Mouse (Mus musculus) hindbrain, embryonic 13.5 days (tissue): ENCODE data around the gene Vmn2r31. TPM values are rescaled to one million over a fixed set of nuclear protein-coding genes. Genes with fewer than 3 reads are reported as not detected.
"Not testable (repeated sequence)": the region's sequence is repeated elsewhere in the genome, so short reads cannot be mapped to it uniquely, and the experiment has no call there.

ENCODE experiments used
- ATAC-seq: fragments of 200-750 bp; cut with Nextera tagmentation; 2 replicates; pipeline ENCODE4 v1.8.0; 2017; ENCODE audit warnings: moderate TSS enrichment; ENCODE audit not compliant: low FRiP score
- H3K27ac ChIP-seq: fragments of 300-500 bp; sonication (generic); 2 replicates; pipeline ENCODE4 v1.5.1; 2015; ENCODE audit warnings: inconsistent platforms, mild to moderate bottlenecking, moderate library complexity
- H3K27me3 ChIP-seq: fragments of 300-500 bp; sonication (generic); 2 replicates; pipeline ENCODE4 v1.6.1; 2015; ENCODE audit warnings: mild to moderate bottlenecking, inconsistent platforms
- H3K36me3 ChIP-seq: fragments of 300-500 bp; sonication (generic); 2 replicates; pipeline ENCODE4 v1.6.1; 2015; ENCODE audit warnings: mild to moderate bottlenecking, inconsistent platforms
- H3K4me1 ChIP-seq: fragments of 300-500 bp; sonication (generic); replicated peaks from 2 replicates; pipeline ENCODE4 v1.6.1; 2015; ENCODE audit warnings: inconsistent platforms
- H3K4me2 ChIP-seq: fragments of 300-500 bp; sonication (generic); 2 replicates; pipeline ENCODE4 v1.6.1; 2015; ENCODE audit warnings: inconsistent platforms, mild to moderate bottlenecking, moderate library complexity
- H3K4me3 ChIP-seq: fragments of 300-500 bp; sonication (generic); 2 replicates; pipeline ENCODE4 v1.5.1; 2015; ENCODE audit warnings: mild to moderate bottlenecking, inconsistent platforms
- H3K9ac ChIP-seq: fragments of 300-500 bp; sonication (generic); 2 replicates; pipeline ENCODE4 v1.6.1; 2015; ENCODE audit warnings: mild to moderate bottlenecking, inconsistent platforms
- H3K9me3 ChIP-seq: fragments of 300-500 bp; sonication (generic); 2 replicates; pipeline ENCODE4 v1.6.1; 2016; ENCODE audit warnings: inconsistent platforms
- WGBS: fragments of 180-500 bp; shearing (Covaris S2); methylation state at CpG from one replicate; pipeline ENCODE4 v1.1.7; 2015; 5-methylcytosine and 5-hydroxymethylcytosine counted together
- polyA plus RNA-seq: library from polyadenylated mRNA; unstranded; fragments of >200 nt; fragmentation: Nextera tagmentation; extraction: Ambion mirVana; gene quantifications from 2 replicates; pipeline ENCODE4 v1.2.1, GENCODE M21; 2015

The Vmn2r31 gene
- polyA plus RNA-seq, result not detected in 2 replicates

- not testable (repeated sequence) for H3K4me2 ChIP-seq, ATAC-seq, H3K9ac ChIP-seq, H3K27me3 ChIP-seq, H3K4me3 ChIP-seq, H3K27ac ChIP-seq, H3K9me3 ChIP-seq, H3K36me3 ChIP-seq, H3K4me1 ChIP-seq
Observed at GRCm38 (mm10) chr7:7399603-7400002, at the start of gene Vmn2r31. Vmn2r31 (minus strand) TSS chr7:7399703.

GRCm38 (mm10) chr7:7374431-7374830, 25.1 kb downstream of the Vmn2r31 start, which contains the start of gene Gm45783:
Gm45783 (minus strand) TSS chr7:7374573.
- not testable (repeated sequence) for ATAC-seq, H3K9me3 ChIP-seq, H3K36me3 ChIP-seq, H3K4me1 ChIP-seq, H3K4me2 ChIP-seq, H3K27ac ChIP-seq, H3K4me3 ChIP-seq, H3K27me3 ChIP-seq, H3K9ac ChIP-seq
- WGBS, result 47% methylated on average over 12 of the region's 12 CpGs

GRCm38 (mm10) chr7:7337509-7337908, 62.0 kb downstream of the Vmn2r31 start, which contains the start of gene Vmn2r30:
Vmn2r30 (minus strand) TSS chr7:7337609.
- H3K4me3 ChIP-seq, H3K9ac ChIP-seq, H3K4me2 ChIP-seq, H3K9me3 ChIP-seq, H3K27me3 ChIP-seq, ATAC-seq, H3K4me1 ChIP-seq, H3K36me3 ChIP-seq, H3K27ac ChIP-seq: not testable (repeated sequence)
- 60% methylated on average over 1 of the region's 1 CpGs for WGBS

Other genes starting within 250 kb of the Vmn2r31 start
- 3.5 and 3.9 TPM in 2 replicates for gene Zfp418, start 228.4 kb downstream of the Vmn2r31 start, polyA plus RNA-seq
- 8.7 and 9.3 TPM in 2 replicates for gene Zfp772, start 189.7 kb downstream of the Vmn2r31 start, polyA plus RNA-seq
- gene Vmn2r29, start 152.4 kb downstream of the Vmn2r31 start, polyA plus RNA-seq, result 1.1 TPM in 2 replicates
- 6.7 and 7.4 TPM in 2 replicates for gene Gm45844, start 121.4 kb downstream of the Vmn2r31 start, polyA plus RNA-seq
- gene Clcn4, start 98.9 kb downstream of the Vmn2r31 start, polyA plus RNA-seq, result 172 and 175 TPM in 2 replicates
- not detected in 2 replicates for gene Vmn2r30, start 62.1 kb downstream of the Vmn2r31 start, polyA plus RNA-seq
- not detected in 2 replicates for gene Gm45783, start 25.1 kb downstream of the Vmn2r31 start, polyA plus RNA-seq
- gene Vmn2r32, start 80.3 kb upstream of the Vmn2r31 start, polyA plus RNA-seq, result not detected in 2 replicates
- not detected in 2 replicates for gene Vmn2r33, start 167.1 kb upstream of the Vmn2r31 start, polyA plus RNA-seq